Mouse (Mus musculus) forebrain, embryonic 11.5 days (tissue): Measurements from ENCODE around the gene Rps17. TPM values are rescaled to one million over a fixed set of nuclear protein-coding genes. Genes with fewer than 3 reads are reported as not detected.

ENCODE experiments used
- ATAC-seq: fragments of 200-750 bp; cut with Nextera tagmentation; replicated peaks from 2 replicates; pipeline ENCODE4 v1.8.0; 2017; ENCODE audit warnings: moderate TSS enrichment; ENCODE audit not compliant: low FRiP score
- DNase-seq: peaks from one replicate; pipeline ENCODE4 v3.0.0-alpha.2; 2017; ENCODE audit warnings: low spot score
- H3K27ac ChIP-seq: fragments of 300-500 bp; sonication (generic); 2 replicates; pipeline ENCODE4 v1.5.1; 2014; ENCODE audit warnings: low read depth, low read length
- H3K27me3 ChIP-seq: fragments of 300-500 bp; sonication (generic); 2 replicates; pipeline ENCODE4 v1.6.1; 2014; ENCODE audit warnings: mild to moderate bottlenecking, low read length, mixed read lengths; ENCODE audit not compliant: control insufficient read depth, insufficient read depth
- H3K36me3 ChIP-seq: fragments of 300-500 bp; sonication (generic); 2 replicates; pipeline ENCODE4 v1.6.1; 2014; ENCODE audit warnings: mild to moderate bottlenecking, low read length, moderate library complexity, mixed read lengths; ENCODE audit not compliant: control insufficient read depth, insufficient read depth
- H3K4me1 ChIP-seq: fragments of 300-500 bp; sonication (generic); replicated peaks from 2 replicates; pipeline ENCODE4 v1.6.1; 2014; ENCODE audit warnings: low read length, mixed read lengths; ENCODE audit not compliant: control insufficient read depth, insufficient read depth
- H3K4me2 ChIP-seq: fragments of 300-500 bp; sonication (generic); 2 replicates; pipeline ENCODE4 v1.6.1; 2014; ENCODE audit warnings: low read depth, mild to moderate bottlenecking, low read length, moderate library complexity, mixed read lengths; ENCODE audit not compliant: severe bottlenecking
- H3K4me3 ChIP-seq: fragments of 300-500 bp; sonication (generic); 2 replicates; pipeline ENCODE4 v1.5.1; 2014; ENCODE audit warnings: low read depth, low read length
- H3K9ac ChIP-seq: fragments of 300-500 bp; sonication (generic); 2 replicates; pipeline ENCODE4 v1.6.1; 2014; ENCODE audit warnings: low read length
- H3K9me3 ChIP-seq: fragments of 300-500 bp; sonication (generic); 2 replicates; pipeline ENCODE4 v1.6.1; 2016; ENCODE audit warnings: low read length, mixed read lengths; ENCODE audit not compliant: control insufficient read depth
- WGBS: fragments of 180-500 bp; shearing (Covaris S2); extraction: QIAGEN DNeasy Blood & Tissue Kit; methylation state at CpG from one replicate; pipeline ENCODE4 v1.1.7; 2014; 5-methylcytosine and 5-hydroxymethylcytosine counted together
- polyA plus RNA-seq: library from polyadenylated mRNA; unstranded; fragments of >200 nt; fragmentation: Nextera tagmentation; extraction: Ambion mirVana; gene quantifications from 2 replicates; pipeline ENCODE4 v1.2.1, GENCODE M21; 2014

Rps17 gene
- polyA plus RNA-seq, result 1,077 and 1,117 TPM in 2 replicates

DNA sequence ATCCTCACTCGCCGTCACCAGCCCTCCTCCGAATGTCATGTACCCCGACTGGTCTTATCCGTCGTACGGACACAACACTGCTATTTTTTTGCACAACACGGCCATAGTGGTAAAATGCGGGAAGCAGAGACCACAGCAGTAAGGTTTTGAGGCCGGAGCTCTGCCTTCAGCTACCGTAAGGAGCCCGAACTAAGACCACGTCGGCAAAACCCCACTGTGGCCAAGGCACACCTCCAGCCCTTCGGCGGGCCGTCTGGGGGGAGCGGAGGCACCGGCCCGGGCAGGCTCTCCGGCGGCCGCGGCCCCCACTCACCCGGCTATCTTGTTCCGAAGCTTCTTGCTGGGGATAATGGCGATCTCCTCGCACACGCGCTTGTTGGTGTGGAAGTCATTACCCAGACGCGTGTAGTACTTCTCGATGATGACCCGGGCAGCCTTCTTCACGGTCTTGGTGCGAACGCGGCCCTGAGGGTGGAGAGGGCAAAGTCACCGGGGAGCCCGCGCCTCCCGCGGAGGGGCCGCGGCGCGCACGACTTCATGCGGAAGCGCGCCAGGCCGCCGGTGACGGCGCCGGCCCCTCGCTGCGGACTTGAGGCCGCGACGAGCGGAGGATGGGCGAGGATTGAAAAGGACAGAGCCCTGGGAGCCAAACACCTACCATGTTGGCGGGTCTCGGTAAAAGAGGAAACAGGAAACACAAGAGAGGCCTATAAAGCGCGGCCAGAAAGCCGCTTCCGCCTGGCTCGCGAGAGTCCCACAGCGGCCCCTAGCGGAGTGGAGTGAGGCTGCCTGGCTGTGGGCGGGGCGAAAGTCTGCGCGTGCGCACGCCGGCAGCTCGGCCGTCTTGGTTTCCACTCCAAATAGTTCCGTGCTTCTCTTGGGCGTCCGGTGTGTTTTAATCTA is at the start of gene Rps17:
TSS of gene Rps17 (minus strand) at position 711 of the 903 bp plus-strand sequence.
- peaks cover 13% of the 10 kb centered on the region for H3K4me1 ChIP-seq
- ATAC-seq (peak; percentile 88), DNase-seq (peak; percentile 99)

DNA sequence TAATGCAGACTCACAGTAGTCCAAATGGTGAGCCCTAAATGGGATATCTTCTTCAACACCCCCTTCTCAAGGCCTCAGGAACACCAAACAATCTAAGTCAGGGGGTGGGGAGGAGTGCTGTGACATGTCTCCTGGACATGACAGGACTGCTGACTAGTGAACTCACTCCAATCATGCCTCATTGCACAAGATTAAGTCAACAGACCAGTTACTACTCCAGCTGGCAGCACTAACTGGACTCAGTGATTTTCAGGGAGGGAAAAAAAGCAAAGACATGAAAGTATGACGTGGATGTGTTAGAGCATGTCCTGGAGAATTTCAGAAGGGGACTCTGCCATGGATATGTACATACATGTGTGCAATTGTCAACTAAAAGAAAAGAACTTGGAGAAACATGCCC is 34.3 kb upstream of the Rps17 start:
- no peaks in the 10 kb centered on the region for H3K9me3 ChIP-seq
- no peaks in the 10 kb centered on the region for H3K36me3 ChIP-seq
- no peak overlapping the region for H3K9ac ChIP-seq
- 79% methylated on average over 1 of the region's 1 CpGs for WGBS
- no peak overlapping the region for H3K4me2 ChIP-seq
- DNase-seq (no peak), ATAC-seq (no peak)
- no peak overlapping the region for H3K27ac ChIP-seq
- no peaks in the 10 kb centered on the region for H3K27me3 ChIP-seq
- no peak overlapping the region for H3K4me3 ChIP-seq
- no peaks in the 10 kb centered on the region for H3K4me1 ChIP-seq

More for the DNA sequence above, at the start of gene Rps17:
- peaks cover 13% of the 10 kb centered on the region; the same call in 1 of the 2 replicates for H3K36me3 ChIP-seq
- peak within 1 kb of the TSS; percentile 92 for H3K4me2 ChIP-seq
- no peaks in the 10 kb centered on the region for H3K9me3 ChIP-seq
- H3K27ac ChIP-seq, result peak within 1 kb of the TSS; percentile 72
- under 1% methylated on average over 84 of the region's 85 CpGs for WGBS
- H3K27me3 ChIP-seq, result no peaks in the 10 kb centered on the region
- H3K9ac ChIP-seq, result peak within 1 kb of the TSS; percentile 98
- peak within 1 kb of the TSS; percentile 99 for H3K4me3 ChIP-seq

DNA sequence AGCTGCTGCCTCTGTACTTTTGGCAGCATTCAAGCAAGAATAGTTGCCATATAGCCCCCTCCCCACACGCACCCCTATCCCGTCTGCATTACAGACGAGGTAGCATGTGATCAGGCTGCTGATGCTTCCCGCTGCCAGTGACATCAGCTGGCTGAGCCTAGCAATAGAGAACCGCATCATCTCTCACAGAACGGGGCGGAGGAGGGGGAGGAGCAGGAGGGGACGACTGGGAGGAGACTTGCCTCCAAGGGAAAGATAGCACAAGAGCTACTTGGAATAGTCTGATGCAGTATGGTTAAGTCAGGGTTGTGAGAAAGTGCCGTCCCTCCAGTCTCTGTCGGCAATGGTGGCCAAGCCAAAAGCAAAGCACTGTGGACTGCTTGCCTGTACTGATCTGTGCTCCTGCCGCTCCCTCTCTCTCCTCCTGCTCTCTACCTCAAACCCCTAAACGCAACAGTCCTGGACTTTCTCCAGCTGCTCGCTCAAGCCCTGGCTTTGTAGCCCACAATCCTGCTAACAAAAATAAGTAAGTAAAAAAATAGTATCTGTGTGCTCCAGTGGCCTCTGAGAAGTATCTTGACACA is 27.4 kb upstream of the Rps17 start:
- DNase-seq (peak; percentile 67), ATAC-seq (peak; percentile 64)
- no peak overlapping the region for H3K4me3 ChIP-seq
- WGBS, result 8% methylated on average over 13 of the region's 13 CpGs
- no peaks in the 10 kb centered on the region for H3K27me3 ChIP-seq
- H3K9me3 ChIP-seq, result no peaks in the 10 kb centered on the region
- no peaks in the 10 kb centered on the region for H3K4me1 ChIP-seq
- peak overlapping the region; percentile 43 for H3K4me2 ChIP-seq
- H3K27ac ChIP-seq, result no peak overlapping the region
- no peaks in the 10 kb centered on the region for H3K36me3 ChIP-seq
- H3K9ac ChIP-seq, result peak overlapping the region; percentile 37; the same call in 1 of the 2 replicates

DNA sequence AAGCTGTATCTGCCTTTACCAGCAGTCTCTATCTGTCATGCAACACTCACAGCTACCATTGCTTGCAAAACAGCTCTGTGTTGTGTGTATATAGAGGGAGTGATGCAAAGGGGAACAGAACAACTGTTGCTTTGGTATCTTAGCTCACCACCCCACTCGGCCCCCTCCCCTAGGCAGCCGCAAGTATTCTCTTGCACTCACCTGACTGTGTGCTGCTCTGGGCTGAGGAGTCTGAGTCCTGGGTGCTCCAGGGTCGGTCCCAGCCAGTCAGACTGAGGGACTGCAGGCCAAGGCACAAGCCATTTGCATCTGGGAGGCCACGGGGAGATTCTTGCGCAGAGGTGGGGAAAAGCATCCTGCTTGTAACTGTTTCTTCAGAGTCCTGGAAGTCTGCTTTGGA is 26.8 kb upstream of the Rps17 start:
- no peak overlapping the region for H3K27ac ChIP-seq
- WGBS, result 11% methylated on average over 5 of the region's 5 CpGs
- DNase-seq (no peak), ATAC-seq (no peak)
- H3K9ac ChIP-seq, result no peak overlapping the region; the same call in 1 of the 2 replicates
- no peaks in the 10 kb centered on the region for H3K27me3 ChIP-seq
- no peak overlapping the region for H3K4me2 ChIP-seq
- H3K9me3 ChIP-seq, result no peaks in the 10 kb centered on the region
- no peaks in the 10 kb centered on the region for H3K36me3 ChIP-seq
- no peak overlapping the region for H3K4me3 ChIP-seq
- H3K4me1 ChIP-seq, result no peaks in the 10 kb centered on the region

- WGBS, result 71% methylated on average over 3 of the region's 3 CpGs
- H3K27ac ChIP-seq, result no peak overlapping the region
- H3K36me3 ChIP-seq, result no peaks in the 10 kb centered on the region
- no peak overlapping the region for H3K4me3 ChIP-seq
- H3K4me1 ChIP-seq, result no peaks in the 10 kb centered on the region
- no peak overlapping the region for H3K4me2 ChIP-seq
- no peaks in the 10 kb centered on the region for H3K9me3 ChIP-seq
- DNase-seq (no peak), ATAC-seq (no peak)
- H3K9ac ChIP-seq, result no peak overlapping the region
- H3K27me3 ChIP-seq, result no peaks in the 10 kb centered on the region
Observed at GRCm38 (mm10) chr7:81369724-81370123, 24.7 kb upstream of the Rps17 start.

- Histone ChIP-seq H3K4me2 (no peak overlapping the region), H3K27ac (no peak overlapping the region), H3K4me3 (no peak overlapping the region), H3K36me3 (no peaks in the 10 kb centered on the region), H3K9me3 (no peaks in the 10 kb centered on the region), H3K27me3 (no peaks in the 10 kb centered on the region), H3K4me1 (no peaks in the 10 kb centered on the region), H3K9ac (no peak overlapping the region)
- ATAC-seq, result no peak
- DNase-seq, result no peak
- 77% methylated on average over 3 of the region's 3 CpGs for WGBS
Observed at GRCm38 (mm10) chr7:81367946-81368345, 22.9 kb upstream of the Rps17 start.

- H3K36me3 ChIP-seq, result no peaks in the 10 kb centered on the region
- H3K4me1 ChIP-seq, result no peaks in the 10 kb centered on the region
- H3K27ac ChIP-seq, result no peak overlapping the region
- H3K4me2 ChIP-seq, result no peak overlapping the region
- WGBS, result 83% methylated on average over 7 of the region's 7 CpGs
- H3K27me3 ChIP-seq, result no peaks in the 10 kb centered on the region
- H3K9ac ChIP-seq, result no peak overlapping the region
- H3K9me3 ChIP-seq, result no peaks in the 10 kb centered on the region
- DNase-seq (no peak), ATAC-seq (no peak)
- no peak overlapping the region for H3K4me3 ChIP-seq
Observed at GRCm38 (mm10) chr7:81356975-81357374, 11.9 kb upstream of the Rps17 start.

GRCm38 (mm10) chr7:81356360-81356759 is 11.3 kb upstream of the Rps17 start:
- Histone ChIP-seq H3K27me3 (no peaks in the 10 kb centered on the region), H3K4me1 (no peaks in the 10 kb centered on the region), H3K9ac (no peak overlapping the region), H3K4me3 (no peak overlapping the region), H3K36me3 (no peaks in the 10 kb centered on the region), H3K4me2 (no peak overlapping the region), H3K27ac (no peak overlapping the region), H3K9me3 (no peaks in the 10 kb centered on the region)
- no peak for DNase-seq
- WGBS, result 92% methylated on average over 1 of the region's 1 CpGs
- ATAC-seq, result no peak
